Mouse (Mus musculus): ENCODE data around the gene Rasa2. TPM values are rescaled to one million over a fixed set of nuclear protein-coding genes. Genes with fewer than 3 reads are reported as not detected.
A peak's percentile ranks its signal among the peaks of the same experiment; 100 is the strongest.
"Not testable (repeated sequence)": the region's sequence is repeated elsewhere in the genome, so short reads cannot be mapped to it uniquely, and the experiment has no call there.

Rasa2 gene
- 4.2 and 4.6 TPM in 2 replicates for polyA plus RNA-seq (2012; rRNA removed)

DNA sequence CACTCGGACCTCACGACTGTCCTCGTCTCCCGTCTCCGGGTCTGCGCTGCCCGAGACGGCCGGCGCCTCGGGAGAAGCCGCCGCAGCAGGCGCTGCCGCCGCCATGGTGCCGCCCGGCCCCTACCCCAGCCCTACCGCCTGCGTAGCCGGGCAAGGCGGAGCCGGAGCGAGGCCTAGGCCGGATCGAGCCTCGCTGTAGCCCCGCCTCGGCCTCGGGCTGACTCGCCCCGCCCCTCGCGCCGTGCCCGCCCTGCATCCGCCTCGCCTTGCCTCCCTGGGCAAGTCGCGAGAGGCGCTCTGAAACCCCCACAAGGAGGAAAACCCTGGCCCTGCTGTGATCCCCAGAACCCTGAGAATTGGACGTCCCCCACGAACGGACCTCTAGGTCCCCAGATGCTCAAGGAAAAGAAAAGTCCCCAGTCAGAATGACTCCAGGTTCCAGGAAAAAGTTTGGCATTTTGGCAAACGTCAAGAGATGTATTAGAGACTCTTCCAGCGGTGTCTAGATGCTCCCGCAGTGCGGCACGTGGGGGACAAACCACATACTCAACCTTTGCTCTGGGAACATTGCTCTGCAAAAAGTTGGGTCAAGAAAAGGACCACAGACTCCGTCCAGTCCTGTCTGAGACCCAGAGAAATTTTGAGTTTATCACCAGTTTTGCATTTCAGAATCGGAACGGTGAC, at the start of gene Rasa2:
Gene Rasa2 (minus strand): TSS at position 229 of the 684 bp plus-strand sequence.
- DNase-seq (ENCODE audit: low spot score): peak; percentile 83

DNA sequence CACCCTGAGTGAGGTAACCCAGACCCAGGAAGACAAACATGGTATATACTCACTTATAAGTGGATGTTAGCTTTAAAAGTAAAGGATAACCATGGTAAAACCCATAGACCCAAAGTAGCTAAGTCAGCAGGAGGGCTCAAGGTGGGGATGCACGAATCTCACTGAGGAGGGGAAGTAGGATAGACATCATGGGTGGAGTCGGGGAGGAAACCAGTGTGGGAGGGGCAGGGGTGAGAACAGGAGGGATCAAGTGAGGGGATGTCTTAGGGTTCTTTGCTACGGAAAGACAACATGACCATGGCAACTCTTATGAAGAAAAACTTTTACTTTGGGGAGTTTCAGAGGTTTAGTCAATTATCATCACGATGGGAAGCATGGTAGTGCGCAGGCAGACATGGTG, 47.2 kb upstream of the Rasa2 start:
- DNase-seq (ENCODE audit: low spot score): no peak

DNA sequence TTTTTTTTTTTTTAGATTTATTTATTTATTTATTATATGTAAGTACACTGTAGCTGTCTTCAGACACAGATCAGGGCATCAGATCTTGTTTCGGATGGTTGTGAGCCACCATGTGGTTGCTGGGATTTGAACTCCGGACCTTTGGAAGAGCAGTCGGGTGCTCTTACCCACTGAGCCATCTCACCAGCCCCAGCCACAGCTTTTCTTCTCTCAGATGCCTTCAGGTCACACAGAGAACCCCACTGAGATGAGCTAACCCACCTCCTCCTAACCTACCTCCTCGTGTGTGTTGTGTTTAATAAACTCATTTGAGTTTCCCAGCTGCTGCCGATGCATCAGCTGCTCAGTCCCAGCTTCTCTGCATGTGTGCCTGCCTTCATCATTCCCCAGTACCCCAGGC, 46.3 kb upstream of the Rasa2 start:
- DNase-seq (ENCODE audit: low spot score): not testable (repeated sequence)

DNA sequence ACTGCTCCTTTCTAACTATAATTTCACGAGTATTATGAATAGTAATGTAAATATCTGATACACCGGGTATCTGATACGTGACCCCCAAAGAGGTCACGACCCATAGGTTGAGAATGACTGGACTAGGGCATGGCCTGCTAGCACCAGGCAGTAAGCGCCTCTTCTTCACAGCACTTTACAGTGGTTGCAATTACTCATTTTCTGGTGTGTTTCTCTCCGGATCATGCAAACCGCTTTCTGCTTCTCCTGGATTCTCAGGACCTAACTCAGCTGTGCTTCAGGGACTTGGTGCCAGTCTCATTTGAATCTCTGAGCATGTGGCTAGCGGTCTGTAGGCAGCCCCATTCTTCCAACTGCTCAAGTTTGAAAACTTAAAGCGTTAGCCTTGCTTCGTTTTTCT, 45.3 kb upstream of the Rasa2 start:
- no peak for DNase-seq (ENCODE audit: low spot score)

DNA sequence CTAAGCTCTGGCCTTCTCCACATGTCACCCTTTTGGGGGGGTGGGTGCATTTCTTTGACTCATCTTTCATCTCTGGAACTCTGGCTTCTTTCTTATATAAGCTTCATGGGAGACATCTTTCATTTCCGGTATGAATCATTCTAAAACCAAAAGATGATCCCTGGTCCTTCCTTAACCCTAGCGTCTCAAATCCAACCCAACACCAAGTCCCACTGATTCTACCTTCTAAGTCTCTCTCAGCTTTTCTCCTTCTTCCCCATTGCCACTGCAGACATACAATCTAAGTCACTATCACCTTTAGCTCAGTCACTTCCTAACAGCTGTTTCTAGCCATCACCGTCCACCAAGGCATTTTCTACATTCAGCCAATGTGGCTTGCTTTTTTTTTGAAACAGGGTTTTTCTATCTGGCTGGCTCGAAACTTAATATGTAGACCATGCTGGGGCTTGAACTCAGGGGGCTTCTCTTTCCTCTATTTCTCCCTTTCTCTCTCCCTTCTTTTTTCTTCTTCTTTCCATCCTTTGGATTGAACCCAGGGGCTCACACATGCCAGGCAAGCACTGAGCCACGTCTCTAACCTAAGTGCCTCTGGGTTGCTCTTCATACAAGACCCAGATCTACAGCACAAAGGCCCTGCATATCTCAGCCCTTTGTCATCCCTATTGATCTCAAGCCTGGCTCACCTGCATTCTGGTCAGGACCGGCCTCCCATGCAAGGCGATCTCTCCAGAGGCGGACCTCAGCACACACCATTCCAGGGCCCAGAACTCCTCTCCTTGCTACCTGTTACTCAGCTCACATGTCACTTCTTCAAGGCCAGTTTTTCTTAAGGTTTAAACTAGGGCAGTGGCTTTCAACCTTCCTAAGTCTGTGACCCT, 44.6 kb upstream of the Rasa2 start:
- no peak for DNase-seq (ENCODE audit: low spot score)

DNA sequence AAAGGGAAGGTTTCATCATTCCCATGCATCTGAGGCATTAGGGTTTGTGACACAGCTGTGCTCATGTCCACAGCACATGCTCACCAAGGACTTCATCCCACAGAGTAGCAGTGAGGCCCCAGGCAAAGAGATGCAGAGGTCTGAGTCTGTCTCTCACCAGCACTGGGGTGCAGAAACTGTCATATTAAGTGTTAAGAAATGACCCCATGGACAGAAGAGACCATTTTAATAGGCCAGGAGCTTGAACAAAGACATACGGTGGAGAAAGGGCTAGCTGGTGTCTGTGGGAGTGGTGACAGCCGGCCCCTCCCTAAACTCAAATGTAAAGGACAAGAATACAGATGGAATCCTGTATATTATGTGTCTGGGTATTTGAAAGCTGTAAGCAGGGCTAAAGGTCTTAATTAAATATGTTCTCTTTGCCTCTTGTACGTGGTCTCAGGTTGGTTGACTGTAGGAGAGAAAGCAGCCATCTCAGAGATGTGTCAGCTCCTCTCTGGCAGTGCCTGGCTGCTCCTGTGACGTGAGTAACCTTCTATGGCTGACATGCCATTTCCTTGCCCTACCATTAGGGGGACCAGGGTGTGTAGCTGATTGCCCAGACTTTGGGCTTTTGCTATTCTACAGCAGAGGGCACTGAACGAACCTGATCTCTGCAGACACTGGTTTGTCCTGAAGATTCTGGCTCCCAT, 43.8 kb upstream of the Rasa2 start:
- DNase-seq (ENCODE audit: low spot score): no peak

DNA sequence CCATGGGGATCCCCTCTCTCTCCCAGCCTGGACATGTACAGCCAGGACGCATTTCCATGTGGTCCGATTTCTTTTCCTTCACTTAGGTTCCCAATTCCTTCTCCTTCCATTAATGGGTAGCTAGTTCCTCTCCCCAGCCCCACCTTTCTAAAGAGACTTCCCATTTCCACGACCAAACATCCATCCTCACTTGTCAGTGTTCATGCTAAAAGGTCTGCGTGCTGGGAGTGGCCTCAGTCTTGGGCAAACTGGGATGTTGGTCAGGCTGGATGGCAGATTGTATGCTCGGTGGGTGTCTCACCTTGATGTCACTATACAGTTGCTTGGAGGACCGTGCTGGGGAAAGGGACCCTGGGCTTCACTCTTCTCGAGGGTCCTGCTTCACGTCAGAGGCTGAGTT, 42.9 kb upstream of the Rasa2 start:
- DNase-seq (ENCODE audit: low spot score): no peak

DNA sequence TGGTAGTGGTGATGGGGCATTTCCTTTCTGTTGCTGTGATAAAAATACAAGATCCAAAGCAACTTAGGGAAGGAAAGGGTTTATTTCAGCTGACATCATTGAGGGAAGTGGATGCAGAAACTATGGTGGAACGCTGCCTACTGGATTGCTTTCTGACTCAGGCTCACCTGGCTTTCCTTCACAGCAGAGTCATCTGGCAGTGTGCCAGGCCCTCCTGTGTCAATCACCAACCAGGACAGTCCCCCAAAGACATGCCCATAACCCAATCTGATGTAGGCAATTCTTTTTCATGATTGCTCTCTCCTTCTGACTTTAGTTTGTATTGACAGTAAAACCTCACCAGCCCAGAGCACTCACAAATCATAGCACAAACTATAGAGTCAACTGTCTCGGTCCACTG, 41.0 kb upstream of the Rasa2 start:
- DNase-seq (ENCODE audit: low spot score): no peak

DNA sequence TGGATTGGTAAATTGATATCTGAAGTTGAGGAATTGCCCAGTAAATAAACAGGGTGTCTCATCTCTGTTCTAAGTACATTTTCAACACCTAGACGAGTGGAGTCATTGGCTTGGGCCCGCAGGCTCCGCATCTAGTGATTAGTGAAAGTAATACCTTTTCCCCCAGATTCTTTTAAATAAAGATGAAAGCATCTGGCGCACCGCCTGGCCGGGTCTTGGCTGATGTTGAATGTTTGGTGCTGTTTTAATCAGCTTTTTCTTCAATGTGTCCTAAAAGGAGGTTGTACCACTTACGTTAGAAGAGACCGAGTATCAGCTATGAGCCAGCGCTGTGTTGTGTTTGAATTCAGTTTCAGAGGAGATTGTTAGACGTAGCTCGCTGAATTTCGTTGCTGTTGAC, 39.8 kb upstream of the Rasa2 start:
- no peak for DNase-seq (ENCODE audit: low spot score)

DNA sequence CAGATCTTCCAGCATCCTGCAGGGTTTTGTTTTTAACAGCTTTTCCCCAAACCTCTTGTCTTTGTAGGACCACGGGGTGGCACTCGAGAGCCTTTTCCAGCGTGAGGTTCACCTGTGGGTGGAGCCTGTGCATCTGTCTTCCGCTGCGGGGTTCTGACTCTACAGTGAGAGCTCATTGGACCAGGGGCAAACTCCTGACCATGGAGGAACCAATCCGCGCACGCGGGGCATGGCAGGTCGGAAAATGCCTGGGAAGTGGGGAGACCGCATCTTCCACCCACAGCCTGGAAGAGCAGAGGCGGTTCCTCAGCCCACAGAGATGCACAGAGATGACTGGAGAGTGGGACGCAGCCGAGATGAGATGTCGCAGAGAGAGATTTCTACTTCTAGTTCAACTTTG, 38.5 kb upstream of the Rasa2 start:
- DNase-seq (ENCODE audit: low spot score): peak; percentile 81

DNA sequence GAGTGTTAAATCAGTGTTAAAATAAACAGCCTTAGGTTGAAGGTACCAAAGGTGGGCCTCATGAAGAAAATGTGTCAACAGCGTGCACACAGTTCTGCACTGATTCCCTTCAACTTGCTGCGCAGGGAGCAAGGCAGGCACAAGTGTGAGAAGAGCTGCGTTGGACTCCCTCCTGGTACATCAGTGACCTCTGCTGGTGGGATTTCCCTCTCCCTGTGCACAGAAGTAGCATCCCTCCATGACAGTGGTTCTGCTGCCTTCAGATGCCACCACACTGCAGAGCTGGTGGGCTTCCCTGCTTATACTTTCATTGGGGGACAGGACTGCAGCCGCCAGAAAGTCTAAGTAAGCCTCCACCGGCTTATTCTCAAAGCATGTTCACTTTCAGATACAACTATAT, 37.2 kb upstream of the Rasa2 start:
- no peak for DNase-seq (ENCODE audit: low spot score)

DNA sequence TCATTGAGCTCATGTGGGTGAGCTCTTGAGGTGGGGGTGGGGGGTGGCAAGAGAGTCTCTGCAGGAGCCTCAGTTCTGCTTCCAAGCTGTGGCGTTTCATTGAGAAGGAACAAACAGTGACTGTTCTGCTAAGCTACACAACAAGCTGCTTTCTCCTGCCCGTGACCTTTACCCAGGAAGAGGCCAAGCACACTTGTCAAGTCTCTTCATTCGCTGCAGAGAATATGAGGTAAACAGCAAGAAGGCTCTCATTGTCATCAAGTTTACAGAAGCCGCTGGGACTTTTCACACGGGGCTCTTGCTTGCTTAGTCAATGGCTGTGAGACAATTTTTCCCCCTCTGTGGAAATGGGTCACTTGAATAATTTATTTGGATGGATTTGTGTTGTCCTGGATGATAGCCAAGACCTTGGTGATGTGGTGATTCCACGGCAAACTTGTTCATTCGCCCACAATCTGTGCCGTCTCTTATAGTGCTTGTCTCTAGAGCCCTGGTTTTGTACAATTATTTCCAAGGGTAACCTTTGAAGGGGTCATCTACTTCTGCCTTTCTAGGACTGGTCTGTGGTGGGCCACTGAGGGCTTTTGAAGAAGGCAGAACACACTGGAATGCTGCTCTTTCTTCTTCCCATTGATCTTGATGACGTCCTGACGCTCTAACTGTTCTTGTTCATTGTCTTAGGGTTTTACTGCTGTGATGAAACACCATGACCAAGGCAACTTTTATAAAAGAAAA, 29.3 kb upstream of the Rasa2 start:
- DNase-seq (ENCODE audit: low spot score): no peak

DNA sequence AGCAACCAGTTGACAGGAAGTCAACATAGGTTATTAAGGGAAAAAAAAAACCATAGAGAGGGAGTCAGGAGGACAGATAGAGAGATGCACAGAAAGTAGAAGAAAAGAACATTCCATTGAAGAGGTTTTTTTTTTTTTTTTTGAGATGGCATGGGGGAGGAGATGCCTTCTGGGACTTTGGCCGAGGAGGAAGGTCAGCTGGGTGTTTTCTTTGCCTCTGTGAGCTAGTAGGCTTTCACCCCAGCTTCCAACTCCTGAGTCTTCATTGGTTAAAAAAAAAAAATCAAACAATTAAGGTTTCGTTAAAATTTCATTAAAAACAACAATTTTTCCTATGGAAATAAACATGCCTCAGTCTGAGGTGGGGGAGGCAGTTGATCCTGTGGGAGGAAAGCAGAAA, 28.4 kb upstream of the Rasa2 start:
- no peak for DNase-seq (ENCODE audit: low spot score)

DNA sequence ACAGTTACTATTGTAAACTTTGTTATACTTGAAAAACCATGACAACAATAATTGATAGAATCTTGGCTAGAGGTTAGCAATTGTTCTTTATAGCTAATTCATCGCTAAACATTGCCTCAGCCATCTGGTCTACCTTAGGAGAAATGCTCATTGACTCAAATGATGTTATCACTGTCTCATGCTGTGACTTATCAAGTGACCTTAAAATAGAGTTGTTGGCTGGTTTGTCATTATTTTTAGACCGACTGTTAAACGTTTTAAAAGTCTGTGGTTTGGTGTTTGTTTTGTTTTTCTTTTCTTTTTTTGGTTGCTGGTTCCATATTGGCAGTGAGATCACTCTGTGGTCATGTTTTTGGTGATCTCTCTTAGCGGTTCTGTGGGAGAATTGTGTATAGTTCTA, 22.1 kb upstream of the Rasa2 start:
- no peak for DNase-seq (ENCODE audit: low spot score)

DNA sequence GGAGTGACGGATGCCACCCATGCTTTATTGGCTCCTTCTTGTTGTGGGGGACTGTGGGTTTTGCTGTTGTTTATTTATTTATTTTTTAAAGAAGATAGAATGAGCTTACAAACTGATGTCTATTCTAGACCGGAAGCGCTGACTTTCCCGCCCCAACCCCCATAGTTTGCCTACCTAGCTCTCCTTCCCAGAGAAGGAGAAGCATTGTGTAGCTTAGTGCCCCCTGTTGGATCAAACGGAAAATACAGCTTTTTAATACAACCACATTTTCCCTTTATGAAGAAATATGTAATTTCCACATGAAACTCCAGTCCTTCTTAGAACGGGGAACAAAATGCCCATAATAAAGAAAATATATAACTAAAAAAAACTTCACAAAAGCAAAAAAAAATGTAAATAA, 21.3 kb upstream of the Rasa2 start:
- DNase-seq (ENCODE audit: low spot score): no peak

DNA sequence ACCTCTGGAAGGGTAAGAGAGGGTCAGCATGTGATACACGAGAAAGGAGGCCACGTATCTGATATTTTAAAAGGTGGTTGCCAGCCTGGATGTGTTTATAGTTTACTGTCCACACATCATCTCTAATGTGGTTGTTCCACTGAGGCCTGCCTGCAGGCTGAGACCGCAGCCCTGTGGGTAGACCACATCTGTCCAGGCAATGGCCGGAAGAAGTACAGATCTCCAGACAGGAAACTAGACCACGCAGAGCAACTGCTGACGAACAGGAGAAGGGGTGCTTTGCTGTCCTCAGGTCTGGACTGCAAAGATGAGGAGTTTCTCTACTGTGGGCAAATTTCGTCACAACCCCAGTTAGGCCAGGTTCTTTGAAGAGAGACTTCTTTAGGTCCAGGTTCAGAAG, 19.4 kb upstream of the Rasa2 start:
- DNase-seq (ENCODE audit: low spot score): no peak

DNA sequence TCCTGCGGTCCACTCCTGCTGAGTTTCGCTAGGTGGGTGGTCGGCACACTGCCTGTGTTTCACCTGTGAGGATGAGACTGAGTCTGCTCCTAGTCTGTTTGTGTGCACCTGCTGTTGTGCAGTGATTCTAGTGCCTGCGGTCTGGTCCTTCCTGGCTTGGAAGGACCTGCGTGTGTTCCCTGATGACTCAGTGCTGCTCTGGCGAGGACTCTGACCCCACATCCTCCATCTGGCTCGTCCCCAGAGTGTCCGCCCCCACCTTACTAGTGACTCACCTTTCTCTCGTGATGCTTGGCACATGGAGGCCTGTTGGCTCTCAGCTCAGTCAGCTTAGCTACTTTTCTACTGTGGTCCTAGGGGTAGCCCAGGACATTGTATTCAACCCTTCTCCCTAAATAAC, 18.5 kb upstream of the Rasa2 start:
- DNase-seq (ENCODE audit: low spot score): no peak

DNA sequence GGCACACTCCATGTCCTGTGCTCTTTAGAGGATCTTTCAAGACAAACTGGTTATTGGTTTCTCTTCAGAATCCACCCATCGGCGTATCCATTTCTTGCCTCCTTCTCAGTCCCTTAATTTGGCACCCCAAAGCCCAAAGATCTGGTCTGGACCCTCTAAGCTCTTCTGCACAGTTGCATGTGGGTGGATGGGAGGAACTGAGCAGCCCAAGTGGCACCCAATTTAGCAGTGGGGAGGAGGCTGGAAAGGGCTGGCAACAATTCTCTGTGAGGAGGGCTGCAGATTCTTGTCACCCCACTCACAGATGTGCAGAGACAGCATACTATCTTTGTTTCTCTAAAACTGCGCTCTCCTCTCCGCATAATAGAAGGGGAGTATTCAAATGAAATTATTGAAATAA, 17.9 kb upstream of the Rasa2 start:
- DNase-seq (ENCODE audit: low spot score): no peak

DNA sequence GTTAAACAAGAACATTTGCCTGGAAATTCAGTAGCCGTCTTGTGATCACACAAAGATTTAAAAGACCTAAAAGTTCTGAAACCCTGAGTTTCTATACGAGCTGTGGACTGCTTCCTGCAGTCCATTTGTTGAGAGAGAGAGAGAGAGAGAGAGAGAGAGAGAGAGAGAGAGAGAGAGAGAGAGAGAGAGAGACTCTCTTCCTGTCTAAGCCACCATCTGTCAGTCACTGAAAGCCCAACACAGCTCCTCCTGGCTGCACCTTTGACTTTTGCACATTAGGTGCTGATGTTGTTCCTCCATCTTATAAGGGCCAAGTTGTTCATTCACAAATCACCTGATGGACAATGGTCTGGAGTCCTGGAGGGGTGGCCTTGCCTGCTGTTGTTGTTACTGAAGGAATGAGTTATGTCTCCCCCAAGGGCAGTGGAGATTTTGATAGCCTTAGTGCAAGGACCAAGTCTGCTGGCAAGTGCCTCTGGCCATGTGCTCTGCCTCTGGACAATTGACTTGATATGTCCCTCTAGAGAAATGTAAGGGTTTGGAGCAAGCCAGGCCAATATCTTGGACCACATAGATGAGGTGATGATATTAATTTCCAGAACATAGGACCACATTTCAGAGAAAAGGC, 15.4 kb upstream of the Rasa2 start:
- DNase-seq (ENCODE audit: low spot score): no peak

DNA sequence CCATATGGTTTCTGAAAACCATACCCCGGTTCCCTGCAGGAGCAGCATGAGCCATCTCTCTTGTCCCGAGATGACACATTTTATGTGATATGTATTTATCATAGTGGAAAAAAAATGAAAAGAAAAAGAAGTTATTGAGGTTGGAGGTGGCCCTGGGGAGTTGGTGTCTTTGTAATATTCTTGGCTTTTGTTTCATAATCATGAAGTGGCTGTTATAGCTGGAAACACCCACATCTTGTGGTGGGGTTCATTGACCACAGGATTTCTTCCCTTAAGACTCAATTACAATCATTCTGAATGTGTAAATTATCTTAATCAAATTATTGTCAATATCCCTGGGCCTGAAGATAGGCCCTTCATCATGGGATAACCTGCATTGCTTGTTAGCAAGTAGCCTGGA, 13.4 kb upstream of the Rasa2 start:
- DNase-seq (ENCODE audit: low spot score): no peak

DNA sequence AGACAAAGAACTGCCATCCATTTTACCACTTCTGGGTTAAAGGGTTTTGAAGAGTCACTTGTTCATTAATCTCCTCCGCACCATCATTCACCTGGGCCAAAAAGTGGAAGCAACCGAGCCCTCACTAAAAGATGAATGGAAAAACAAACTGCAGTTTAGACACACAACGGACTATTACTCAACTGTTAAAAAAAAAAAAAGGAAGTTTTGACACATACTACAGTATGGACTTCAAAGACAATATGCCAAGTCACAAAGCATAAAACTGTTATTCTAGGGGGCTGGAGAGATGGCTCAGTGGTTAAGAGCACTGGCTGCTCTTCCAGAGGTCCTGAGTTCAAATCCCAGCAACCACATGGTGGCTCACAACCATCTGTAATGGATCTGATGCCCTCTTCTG, 12.6 kb upstream of the Rasa2 start:
- DNase-seq (ENCODE audit: low spot score): not testable (repeated sequence)

DNA sequence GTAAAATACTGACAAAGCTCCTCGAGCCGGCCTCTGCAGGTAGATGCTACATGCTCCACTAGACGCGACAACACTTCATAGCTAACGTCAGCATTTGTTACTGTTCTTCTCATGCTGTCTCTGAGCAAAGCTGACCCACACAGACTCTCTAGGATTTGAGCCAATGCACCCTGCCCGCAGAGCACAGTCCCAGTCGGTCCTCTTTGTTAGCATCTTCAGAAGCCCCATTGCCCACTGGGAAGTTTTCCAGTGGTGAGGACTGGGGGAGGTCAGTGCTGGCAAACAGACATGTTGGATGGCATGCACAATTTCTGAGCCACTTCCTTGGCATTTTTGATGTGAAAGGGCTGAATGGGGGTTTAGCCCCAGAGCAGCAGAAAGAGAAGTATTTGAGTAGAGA, 8.0 kb upstream of the Rasa2 start:
- no peak for DNase-seq (ENCODE audit: low spot score)
